Mouse (Mus musculus) c-Kit-positive CD71-negative TER-119-negative erythroid progenitor cells, embryonic 14.5 days (primary cell): ENCODE measurements around the gene Olfr787.

Experiments
- DNase-seq: peaks from one replicate; pipeline ENCODE4 v3.0.0-alpha.2; 2013; ENCODE audit warnings: low read depth

The Olfr787 gene

GRCm38 (mm10) chr10:129461562-129461961 lies at the start of gene Olfr787:
Gene Olfr787 (plus strand): TSS chr10:129461862.
- no peak for DNase-seq

- DNase-seq: no peak
These were observed 34.7 kb upstream of the Olfr787 start, which contains the start of gene Olfr786 for GRCm38 (mm10) chr10:129427006-129427405. Gene Olfr786 (plus strand): TSS chr10:129427306.

- DNase-seq: no peak
These were observed 9.0 kb downstream of the Olfr787 start, which contains the start of gene Olfr788 for GRCm38 (mm10) chr10:129470698-129471097. Gene Olfr788 (plus strand): TSS chr10:129470998.

- DNase-seq: no peak
These were observed 11.6 kb downstream of the Olfr787 start for GRCm38 (mm10) chr10:129473256-129473655.

GRCm38 (mm10) chr10:129473723-129474122 lies 12.1 kb downstream of the Olfr787 start:
- DNase-seq: no peak

- DNase-seq: no peak
These were observed 22.8 kb downstream of the Olfr787 start, which contains the start of gene Olfr789 for GRCm38 (mm10) chr10:129484452-129484851. Gene Olfr789 (plus strand): TSS chr10:129484752.

GRCm38 (mm10) chr10:129490101-129490500 lies 28.4 kb downstream of the Olfr787 start:
- no peak for DNase-seq

- no peak for DNase-seq
These were observed 36.5 kb downstream of the Olfr787 start, which contains the start of gene Olfr790 for GRCm38 (mm10) chr10:129498192-129498591. Gene Olfr790 (plus strand): TSS chr10:129498492.
